Mouse (Mus musculus) natural killer cell, adult 2 months (primary cell): ENCODE measurements around the gene Suco.
A peak's percentile ranks its signal among the peaks of the same experiment; 100 is the strongest.

Experiments used
- DNase-seq, 2 experiments: peaks; one replicate each; pipeline ENCODE4 v3.0.0; 2022; ENCODE audit warnings: low spot score in 2 of 2

Gene Suco

GRCm38 (mm10) chr1:161894126-161894525 is 17.6 kb upstream of the Suco start:
- peak in 1 of 2 experiments; percentile 5 for DNase-seq

- DNase-seq = no peak
Measured at GRCm38 (mm10) chr1:161888823-161889222, 12.3 kb upstream of the Suco start.

- DNase-seq = no peak
Measured at GRCm38 (mm10) chr1:161887679-161888260, 11.3 kb upstream of the Suco start.

- DNase-seq = no peak
Measured at GRCm38 (mm10) chr1:161885762-161886161, 9.3 kb upstream of the Suco start.

GRCm38 (mm10) chr1:161877580-161878142 is 1.2 kb upstream of the Suco start:
- DNase-seq = no peak

- DNase-seq = peak; percentile 60 to 64
Measured at GRCm38 (mm10) chr1:161875706-161876552, 553 bp downstream of the Suco start.

GRCm38 (mm10) chr1:161869422-161869821 is 7.1 kb downstream of the Suco start:
- DNase-seq = no peak

- no peak for DNase-seq
Measured at GRCm38 (mm10) chr1:161868413-161868812, 8.1 kb downstream of the Suco start.

GRCm38 (mm10) chr1:161863742-161864141 is 12.7 kb downstream of the Suco start:
- DNase-seq = no peak

- DNase-seq = no peak
Measured at GRCm38 (mm10) chr1:161859248-161859647, 17.2 kb downstream of the Suco start.

- DNase-seq = no peak
Measured at GRCm38 (mm10) chr1:161826677-161827076, 49.8 kb downstream of the Suco start.

GRCm38 (mm10) chr1:161809428-161809827 is 67.1 kb downstream of the Suco start:
- DNase-seq = peak in 1 of 2 experiments; percentile 31

- no peak for DNase-seq
Measured at GRCm38 (mm10) chr1:161808980-161809379, 67.5 kb downstream of the Suco start.

- DNase-seq = peak; percentile 68 to 76
Measured at GRCm38 (mm10) chr1:161804541-161804971, 71.9 kb downstream of the Suco start.

- DNase-seq = no peak
Measured at GRCm38 (mm10) chr1:161801321-161801720, 75.2 kb downstream of the Suco start.

- no peak for DNase-seq
Measured at GRCm38 (mm10) chr1:161800256-161800655, 76.2 kb downstream of the Suco start.

- no peak for DNase-seq
Measured at GRCm38 (mm10) chr1:161799791-161800190, 76.7 kb downstream of the Suco start.

- DNase-seq = peak; percentile 70 to 75
Measured at GRCm38 (mm10) chr1:161798866-161799265, 77.6 kb downstream of the Suco start.

- DNase-seq = peak; percentile 59 to 77
Measured at GRCm38 (mm10) chr1:161794447-161795211, 81.9 kb downstream of the Suco start.

GRCm38 (mm10) chr1:161793321-161793720 is 83.2 kb downstream of the Suco start:
- no peak for DNase-seq

- DNase-seq = no peak
Measured at GRCm38 (mm10) chr1:161792687-161792969, 83.9 kb downstream of the Suco start.
